Mouse (Mus musculus): ENCODE results near the gene Ngef. TPM values are rescaled to one million over a fixed set of nuclear protein-coding genes. Genes with fewer than 3 reads are reported as not detected.
A peak's percentile ranks its signal among the peaks of the same experiment; 100 is the strongest.

The Ngef gene
- polyA plus RNA-seq, 1 experiment: 5.2 TPM

DNA sequence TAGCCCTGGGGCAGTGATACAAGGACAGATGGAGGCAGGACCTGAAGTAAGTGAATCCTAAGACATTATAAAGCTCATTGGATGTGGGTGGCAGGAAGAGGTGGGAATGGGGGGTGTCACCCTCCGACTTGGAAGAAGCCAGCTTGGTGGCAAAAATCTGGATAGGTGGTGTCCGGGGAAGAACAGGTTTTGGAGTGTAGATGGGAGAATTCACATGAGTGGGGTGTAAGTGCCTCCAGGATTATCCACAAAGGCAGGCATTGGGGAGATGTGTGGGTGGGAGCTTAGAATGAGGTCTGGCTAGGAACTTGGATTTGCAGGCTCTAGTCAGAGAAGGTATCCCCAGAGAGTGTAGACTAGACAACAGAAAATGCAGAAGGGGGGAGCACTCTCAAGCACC is 31.6 kb upstream of the Ngef start:
- Histone ChIP-seq H3ac (ENCODE audit: control insufficient read depth, insufficient read length) (no peak overlapping the region), H3K36me3 (ENCODE audit: control insufficient read depth, insufficient read depth) (no peaks in the 10 kb centered on the region), H3K27me3 (ENCODE audit: control insufficient read depth, insufficient read depth, insufficient read length) (no peaks in the 10 kb centered on the region), H3K4me2 (ENCODE audit: low read depth) (no peak overlapping the region), H3K79me2 (ENCODE audit: control insufficient read depth, insufficient read depth) (no peaks in the 10 kb centered on the region), H3K4me3 (no peak overlapping the region)
- TF ChIP-seq USF1 (IDR thresholded peaks at IDR 0.05; ENCODE audit: low read depth) (no peak), POLR2AphosphoS2 (IDR thresholded peaks at IDR 0.05; ENCODE audit: insufficient read length, low read depth) (no peak), POLR2A (IDR thresholded peaks at IDR 0.05; ENCODE audit: insufficient read length, low read depth) (no peak), TCF12 (IDR thresholded peaks at IDR 0.05; ENCODE audit: insufficient read depth, poor library complexity, severe bottlenecking) (no peak), MAX (IDR thresholded peaks at IDR 0.05; ENCODE audit: low read depth) (no peak), CEBPB (IDR thresholded peaks at IDR 0.05; ENCODE audit: insufficient read depth, poor library complexity, severe bottlenecking) (no peak), TCF3 (IDR thresholded peaks at IDR 0.05; ENCODE audit: insufficient read length, low read depth) (no peak), E2F4 (IDR thresholded peaks at IDR 0.05; ENCODE audit: insufficient read depth) (no peak), MYOG (IDR thresholded peaks at IDR 0.05; ENCODE audit: control insufficient read depth in 1 of 3, insufficient read depth in 1 of 3, insufficient read length in 2 of 3, low read depth in 2 of 3) (no peak), MYOD1 (IDR thresholded peaks at IDR 0.05; ENCODE audit: control insufficient read depth in 1 of 3, insufficient read length in 2 of 3, low read depth in 2 of 3) (no peak)

GRCm38 (mm10) chr1:87603389-87603788 is 29.7 kb upstream of the Ngef start:
- no peak overlapping the region for H3K4me3 ChIP-seq
- TF ChIP-seq POLR2AphosphoS2 (IDR thresholded peaks at IDR 0.05; ENCODE audit: insufficient read length, low read depth) (no peak), TCF3 (IDR thresholded peaks at IDR 0.05; ENCODE audit: insufficient read length, low read depth) (no peak), CEBPB (IDR thresholded peaks at IDR 0.05; ENCODE audit: insufficient read depth, poor library complexity, severe bottlenecking) (no peak), MAX (IDR thresholded peaks at IDR 0.05; ENCODE audit: low read depth) (no peak), SRF (IDR thresholded peaks at IDR 0.05; ENCODE audit: control insufficient read depth, insufficient read length, low read depth) (no peak)
- no peaks in the 10 kb centered on the region for H3K79me2 ChIP-seq (ENCODE audit: control insufficient read depth, insufficient read depth)
- H3K27me3 ChIP-seq (ENCODE audit: control insufficient read depth, insufficient read depth, insufficient read length): no peaks in the 10 kb centered on the region
- no peaks in the 10 kb centered on the region for H3K36me3 ChIP-seq (ENCODE audit: control insufficient read depth, insufficient read depth)
- no peak overlapping the region for H3ac ChIP-seq (ENCODE audit: control insufficient read depth, insufficient read length)
- H3K4me2 ChIP-seq (ENCODE audit: low read depth): no peak overlapping the region

- no peak overlapping the region for H3K4me3 ChIP-seq
- H3ac ChIP-seq (ENCODE audit: control insufficient read depth, insufficient read length): no peak overlapping the region
- H3K27me3 ChIP-seq (ENCODE audit: control insufficient read depth, insufficient read depth, insufficient read length): no peaks in the 10 kb centered on the region
- H3K36me3 ChIP-seq (ENCODE audit: control insufficient read depth, insufficient read depth): no peaks in the 10 kb centered on the region
- H3K79me2 ChIP-seq (ENCODE audit: control insufficient read depth, insufficient read depth): no peaks in the 10 kb centered on the region
- H3K4me2 ChIP-seq (ENCODE audit: low read depth): no peak overlapping the region
- no peak for TF ChIP-seq TCF3 (IDR thresholded peaks at IDR 0.05; ENCODE audit: insufficient read length, low read depth)
- TF ChIP-seq MYOD1 (IDR thresholded peaks at IDR 0.05; ENCODE audit: control insufficient read depth in 1 of 3, insufficient read length in 2 of 3, low read depth in 2 of 3): no peak
- TF ChIP-seq USF1 (IDR thresholded peaks at IDR 0.05; ENCODE audit: low read depth): no peak
- TF ChIP-seq POLR2AphosphoS2 (IDR thresholded peaks at IDR 0.05; ENCODE audit: insufficient read length, low read depth): no peak
- no peak for TF ChIP-seq CEBPB (IDR thresholded peaks at IDR 0.05; ENCODE audit: insufficient read depth, poor library complexity, severe bottlenecking)
- no peak for TF ChIP-seq MYOG (IDR thresholded peaks at IDR 0.05; ENCODE audit: control insufficient read depth in 1 of 3, insufficient read depth in 1 of 3, insufficient read length in 2 of 3, low read depth in 2 of 3)
- no peak for TF ChIP-seq E2F4 (IDR thresholded peaks at IDR 0.05; ENCODE audit: insufficient read depth)
- TF ChIP-seq SRF (IDR thresholded peaks at IDR 0.05; ENCODE audit: control insufficient read depth, insufficient read length, low read depth): no peak
- no peak for TF ChIP-seq TCF12 (IDR thresholded peaks at IDR 0.05; ENCODE audit: insufficient read depth, poor library complexity, severe bottlenecking)
- no peak for TF ChIP-seq MAX (IDR thresholded peaks at IDR 0.05; ENCODE audit: low read depth)
Observed at GRCm38 (mm10) chr1:87601801-87602200, 28.1 kb upstream of the Ngef start.

DNA sequence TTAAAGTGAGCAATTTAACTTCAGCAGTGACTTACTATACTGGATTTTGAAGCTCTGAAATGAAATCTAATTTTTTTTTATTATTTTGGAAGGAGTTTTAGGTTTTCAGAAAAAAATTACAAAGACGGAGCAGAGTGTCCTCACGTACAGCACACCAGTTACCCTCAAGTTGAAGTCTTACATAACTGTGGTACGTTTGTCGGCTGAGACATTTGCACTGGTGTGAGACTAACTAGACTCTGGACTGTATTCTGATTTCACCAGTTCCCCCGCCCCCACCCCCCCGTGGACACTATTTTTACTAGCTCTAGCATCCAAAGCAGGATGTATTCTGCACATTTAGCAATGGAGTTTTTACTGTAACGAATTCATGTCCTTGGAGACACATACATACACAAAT is 26.9 kb upstream of the Ngef start:
- H3K27me3 ChIP-seq (ENCODE audit: control insufficient read depth, insufficient read depth, insufficient read length): no peaks in the 10 kb centered on the region
- no peak overlapping the region for H3K4me2 ChIP-seq (ENCODE audit: low read depth)
- no peaks in the 10 kb centered on the region for H3K36me3 ChIP-seq (ENCODE audit: control insufficient read depth, insufficient read depth)
- H3K4me3 ChIP-seq: no peak overlapping the region
- H3K79me2 ChIP-seq (ENCODE audit: control insufficient read depth, insufficient read depth): no peaks in the 10 kb centered on the region
- TF ChIP-seq TCF3 (IDR thresholded peaks at IDR 0.05; ENCODE audit: insufficient read length, low read depth) (no peak), POLR2AphosphoS2 (IDR thresholded peaks at IDR 0.05; ENCODE audit: insufficient read length, low read depth) (no peak), REST (IDR thresholded peaks at IDR 0.05; ENCODE audit: insufficient read depth, insufficient read length) (no peak), MYOD1 (IDR thresholded peaks at IDR 0.05; ENCODE audit: control insufficient read depth in 1 of 3, insufficient read length in 2 of 3, low read depth in 2 of 3) (no peak), MYOG (IDR thresholded peaks at IDR 0.05; ENCODE audit: control insufficient read depth in 1 of 3, insufficient read depth in 1 of 3, insufficient read length in 2 of 3, low read depth in 2 of 3) (no peak), POLR2A (IDR thresholded peaks at IDR 0.05; ENCODE audit: insufficient read length, low read depth) (no peak), SRF (IDR thresholded peaks at IDR 0.05; ENCODE audit: control insufficient read depth, insufficient read length, low read depth) (no peak), MAX (IDR thresholded peaks at IDR 0.05; ENCODE audit: low read depth) (no peak), TCF12 (IDR thresholded peaks at IDR 0.05; ENCODE audit: insufficient read depth, poor library complexity, severe bottlenecking) (no peak), USF1 (IDR thresholded peaks at IDR 0.05; ENCODE audit: low read depth) (no peak), E2F4 (IDR thresholded peaks at IDR 0.05; ENCODE audit: insufficient read depth) (no peak), CEBPB (IDR thresholded peaks at IDR 0.05; ENCODE audit: insufficient read depth, poor library complexity, severe bottlenecking) (no peak)
- H3ac ChIP-seq (ENCODE audit: control insufficient read depth, insufficient read length): no peak overlapping the region

- no peaks in the 10 kb centered on the region for H3K79me2 ChIP-seq (ENCODE audit: control insufficient read depth, insufficient read depth)
- no peak overlapping the region for H3ac ChIP-seq (ENCODE audit: control insufficient read depth, insufficient read length)
- H3K4me3 ChIP-seq: no peak overlapping the region
- TF ChIP-seq POLR2AphosphoS2 (IDR thresholded peaks at IDR 0.05; ENCODE audit: insufficient read length, low read depth) (no peak), TCF3 (IDR thresholded peaks at IDR 0.05; ENCODE audit: insufficient read length, low read depth) (no peak), MAX (IDR thresholded peaks at IDR 0.05; ENCODE audit: low read depth) (no peak), MYOG (IDR thresholded peaks at IDR 0.05; ENCODE audit: control insufficient read depth in 1 of 3, insufficient read depth in 1 of 3, insufficient read length in 2 of 3, low read depth in 2 of 3) (no peak), USF1 (IDR thresholded peaks at IDR 0.05; ENCODE audit: low read depth) (no peak), TCF12 (IDR thresholded peaks at IDR 0.05; ENCODE audit: insufficient read depth, poor library complexity, severe bottlenecking) (no peak), REST (IDR thresholded peaks at IDR 0.05; ENCODE audit: insufficient read depth, insufficient read length) (no peak), MYOD1 (IDR thresholded peaks at IDR 0.05; ENCODE audit: control insufficient read depth in 1 of 3, insufficient read length in 2 of 3, low read depth in 2 of 3) (no peak), SRF (IDR thresholded peaks at IDR 0.05; ENCODE audit: control insufficient read depth, insufficient read length, low read depth) (no peak), POLR2A (IDR thresholded peaks at IDR 0.05; ENCODE audit: insufficient read length, low read depth) (no peak), E2F4 (IDR thresholded peaks at IDR 0.05; ENCODE audit: insufficient read depth) (no peak), CEBPB (IDR thresholded peaks at IDR 0.05; ENCODE audit: insufficient read depth, poor library complexity, severe bottlenecking) (no peak)
- H3K4me2 ChIP-seq (ENCODE audit: low read depth): peak overlapping the region; percentile 31
- H3K27me3 ChIP-seq (ENCODE audit: control insufficient read depth, insufficient read depth, insufficient read length): no peaks in the 10 kb centered on the region
- H3K36me3 ChIP-seq (ENCODE audit: control insufficient read depth, insufficient read depth): no peaks in the 10 kb centered on the region
Observed at GRCm38 (mm10) chr1:87594671-87595070, 21.0 kb upstream of the Ngef start.

Measured in myocyte (in vitro differentiated cells).